Mouse (Mus musculus) stomach, embryonic 14.5 days (tissue): ENCODE data around the gene Gcg. TPM values are rescaled to one million over a fixed set of nuclear protein-coding genes. Genes with fewer than 3 reads are reported as not detected.

Experiments
- polyA plus RNA-seq: library from polyadenylated mRNA; unstranded; fragments of >200 nt; fragmentation: Nextera tagmentation; extraction: Ambion mirVana; gene quantifications from 2 replicates; pipeline ENCODE4 v1.2.1, GENCODE M21; 2014

Gcg gene
- polyA plus RNA-seq, 1 experiment from 2014 or later = 1.7 TPM

Other genes starting within 250 kb of the Gcg start
- 15.9 and 19.0 TPM in 2 replicates for gene Dpp4, start 71.4 kb downstream of the Gcg start, polyA plus RNA-seq
- gene Fap, start 90.4 kb upstream of the Gcg start, polyA plus RNA-seq = 21.8 and 25.8 TPM in 2 replicates
- gene Ifih1, start 162.6 kb upstream of the Gcg start, polyA plus RNA-seq = 3.7 and 4.0 TPM in 2 replicates
- gene Gca, start 180.6 kb upstream of the Gcg start, polyA plus RNA-seq = 5.9 and 7.2 TPM in 2 replicates